Mouse (Mus musculus): ENCODE results near the gene Tmcc3. TPM values are rescaled to one million over a fixed set of nuclear protein-coding genes. Genes with fewer than 3 reads are reported as not detected.

Gene Tmcc3
- total RNA-seq, 2 experiments from 2014 or later = 0.34 to 0.38 TPM

GRCm38 (mm10) chr10:94354005-94354404 lies 42.3 kb downstream of the Tmcc3 start:
- ATAC-seq (replicated peaks; ENCODE audit: low FRiP score, poor library complexity, severe bottlenecking) = no peak

GRCm38 (mm10) chr10:94354427-94354826 lies 42.7 kb downstream of the Tmcc3 start:
- ATAC-seq (replicated peaks; ENCODE audit: low FRiP score, poor library complexity, severe bottlenecking) = no peak

- no peak for ATAC-seq (replicated peaks; ENCODE audit: low FRiP score, poor library complexity, severe bottlenecking)
Observed at GRCm38 (mm10) chr10:94356504-94357169, 44.9 kb downstream of the Tmcc3 start.

GRCm38 (mm10) chr10:94360664-94361063 lies 48.9 kb downstream of the Tmcc3 start:
- no peak for ATAC-seq (replicated peaks; ENCODE audit: low FRiP score, poor library complexity, severe bottlenecking)

GRCm38 (mm10) chr10:94371293-94371692 lies 59.5 kb downstream of the Tmcc3 start:
- ATAC-seq (replicated peaks; ENCODE audit: low FRiP score, poor library complexity, severe bottlenecking) = no peak

- no peak for ATAC-seq (replicated peaks; ENCODE audit: low FRiP score, poor library complexity, severe bottlenecking)
Observed at GRCm38 (mm10) chr10:94376941-94377340, 65.2 kb downstream of the Tmcc3 start.

GRCm38 (mm10) chr10:94377844-94378243 lies 66.1 kb downstream of the Tmcc3 start:
- ATAC-seq (replicated peaks; ENCODE audit: low FRiP score, poor library complexity, severe bottlenecking) = no peak

GRCm38 (mm10) chr10:94378383-94378782 lies 66.6 kb downstream of the Tmcc3 start:
- no peak for ATAC-seq (replicated peaks; ENCODE audit: low FRiP score, poor library complexity, severe bottlenecking)

- no peak for ATAC-seq (replicated peaks; ENCODE audit: low FRiP score, poor library complexity, severe bottlenecking)
Observed at GRCm38 (mm10) chr10:94380082-94380481, 68.3 kb downstream of the Tmcc3 start.

- no peak for ATAC-seq (replicated peaks; ENCODE audit: low FRiP score, poor library complexity, severe bottlenecking)
Observed at GRCm38 (mm10) chr10:94380662-94381392, 69.1 kb downstream of the Tmcc3 start.

GRCm38 (mm10) chr10:94381393-94381740 lies 69.6 kb downstream of the Tmcc3 start:
- no peak for ATAC-seq (replicated peaks; ENCODE audit: low FRiP score, poor library complexity, severe bottlenecking)

GRCm38 (mm10) chr10:94382618-94383017 lies 70.9 kb downstream of the Tmcc3 start:
- no peak for ATAC-seq (replicated peaks; ENCODE audit: low FRiP score, poor library complexity, severe bottlenecking)

GRCm38 (mm10) chr10:94383565-94383964 lies 71.8 kb downstream of the Tmcc3 start:
- no peak for ATAC-seq (replicated peaks; ENCODE audit: low FRiP score, poor library complexity, severe bottlenecking)

GRCm38 (mm10) chr10:94389219-94389618 lies 77.5 kb downstream of the Tmcc3 start:
- ATAC-seq (replicated peaks; ENCODE audit: low FRiP score, poor library complexity, severe bottlenecking) = no peak

- no peak for ATAC-seq (replicated peaks; ENCODE audit: low FRiP score, poor library complexity, severe bottlenecking)
Observed at GRCm38 (mm10) chr10:94391049-94391448, 79.3 kb downstream of the Tmcc3 start.

GRCm38 (mm10) chr10:94394286-94394685 lies 82.5 kb downstream of the Tmcc3 start:
- ATAC-seq (replicated peaks; ENCODE audit: low FRiP score, poor library complexity, severe bottlenecking) = no peak

- no peak for ATAC-seq (replicated peaks; ENCODE audit: low FRiP score, poor library complexity, severe bottlenecking)
Observed at GRCm38 (mm10) chr10:94397833-94398596, 86.3 kb downstream of the Tmcc3 start.

GRCm38 (mm10) chr10:94400895-94401294 lies 89.1 kb downstream of the Tmcc3 start:
- ATAC-seq (replicated peaks; ENCODE audit: low FRiP score, poor library complexity, severe bottlenecking) = no peak

- ATAC-seq (replicated peaks; ENCODE audit: low FRiP score, poor library complexity, severe bottlenecking) = no peak
Observed at GRCm38 (mm10) chr10:94405456-94405855, 93.7 kb downstream of the Tmcc3 start.

GRCm38 (mm10) chr10:94406821-94407220 lies 95.1 kb downstream of the Tmcc3 start:
- ATAC-seq (replicated peaks; ENCODE audit: low FRiP score, poor library complexity, severe bottlenecking) = no peak

All from erythroblast, adult 5-6 weeks (primary cell).